Comparison of ENCODE assay signal across 8 mouse cellular contexts in the genomic region with DNA sequence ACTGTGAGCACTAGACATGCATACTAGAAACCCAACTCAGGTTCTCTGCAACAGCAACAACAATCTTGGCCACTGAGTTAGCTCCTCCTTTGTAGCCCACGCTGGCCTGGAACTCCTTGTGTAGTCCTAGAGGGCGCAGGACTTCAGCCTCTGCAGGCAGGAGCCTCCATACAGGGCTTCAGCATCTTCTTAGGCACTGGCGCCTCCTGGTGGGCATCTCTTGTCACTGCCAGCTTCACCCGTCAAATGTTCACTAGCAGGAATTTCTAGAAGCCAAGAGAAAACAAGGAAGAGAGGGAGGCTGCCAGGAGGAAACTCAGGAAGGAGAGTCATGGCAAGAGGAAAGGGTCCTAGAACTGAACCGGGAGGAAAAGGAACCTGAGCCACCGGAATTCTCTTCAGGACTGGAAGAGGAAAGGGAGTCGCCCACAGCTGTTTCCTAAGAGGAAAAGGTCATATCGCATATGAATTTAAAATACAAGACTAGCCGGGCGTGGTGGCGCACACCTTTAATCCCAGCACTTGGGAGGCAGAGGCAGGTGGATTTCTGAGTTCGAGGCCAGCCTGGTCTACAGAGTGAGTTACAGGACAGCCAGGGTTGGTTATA. TPM values are rescaled to one million over a fixed set of nuclear protein-coding genes. Genes with fewer than 3 reads are reported as not detected.
DNase-seq lines count a peak whose midpoint lies in the region; ATAC-seq and TF ChIP-seq lines count a peak whose summit lies in the region.

No protein-coding gene starts in this region.

- H3K4me2 ChIP-seq in hindbrain, postnatal 0 days (ENCODE audit: low read depth, low read length), result no peak overlapping the region

- 43% methylated on average over 12 of the region's 12 CpGs for WGBS in hindbrain, postnatal 0 days

- TF ChIP-seq CTCF in Patski (IDR thresholded peaks at IDR 0.05), result peak; percentile 99
- peak; percentile 98 for TF ChIP-seq CTCF in hindbrain, postnatal 0 days (IDR thresholded peaks at IDR 0.05; ENCODE audit: low read depth)

- DNase-seq in Patski (ENCODE audit: low read depth, low spot score), result peak; percentile 49
- peak; percentile 88 to 92 for DNase-seq in cerebellum, adult 18-20 months
- peak; percentile 90 for DNase-seq in forelimb bud, embryonic 11.5 days (ENCODE audit: low read depth, low spot score)
- peak; percentile 91 for DNase-seq in hindbrain, postnatal 0 days (ENCODE audit: low spot score)
- peak; percentile 67 for DNase-seq in left cerebral cortex, adult 11 months (ENCODE audit: low spot score)
- DNase-seq in right cerebral cortex, postnatal 10 days (ENCODE audit: low spot score in 2 of 2), result peak; percentile 86 to 91
- DNase-seq in urinary bladder, postnatal 10 days (ENCODE audit: low spot score), result peak; percentile 59

- no peak overlapping the region for H3K27ac ChIP-seq in hindbrain, postnatal 0 days

- no peaks in the 10 kb centered on the region for H3K27me3 ChIP-seq in Patski
- no peaks in the 10 kb centered on the region for H3K27me3 ChIP-seq in hindbrain, postnatal 0 days (ENCODE audit: insufficient read depth, low read length)

- POLR2A ChIA-PET in Patski (lab: Charles Lee), result interaction anchor here (0.6 to 1.1 kb wide), 2 partner anchors 11 to 19 kb away, joined by 3 to 4 read pairs; a partner anchor contains a TSS

- H3K36me3 ChIP-seq in hindbrain, postnatal 0 days (ENCODE audit: insufficient read depth, low read length), result no peaks in the 10 kb centered on the region

- in situ Hi-C loops in Patski (cut with MboI; ENCODE audit: low pct_unique_long_range_greater_than_20kb), result loop anchor here (5.0 kb wide), 1 partner anchor 202 kb away; no protein-coding TSS in a partner anchor

- no peaks in the 10 kb centered on the region for H3K4me1 ChIP-seq in hindbrain, postnatal 0 days (ENCODE audit: insufficient read depth, low read length)

- H3K4me3 ChIP-seq in hindbrain, postnatal 0 days (ENCODE audit: low read length), result no peak overlapping the region

- CTCF ChIA-PET in Patski (lab: Charles Lee), result interaction anchor here (0.6 to 2.5 kb wide), 25 partner anchors 10 to 210 kb away, joined by 3 to 24 read pairs (median 4); a partner anchor contains a TSS

- H3K9me3 ChIP-seq in hindbrain, postnatal 0 days (ENCODE audit: low read length), result no peaks in the 10 kb centered on the region

- peak; percentile 74 for ATAC-seq in Patski
- ATAC-seq in hindbrain, postnatal 0 days, result peak; percentile 85
- peak; percentile 94 for ATAC-seq in megakaryocyte, adult 5-6 weeks (ENCODE audit: poor library complexity, severe bottlenecking)

- no peak overlapping the region for H3K9ac ChIP-seq in hindbrain, postnatal 0 days (replicated peaks; ENCODE audit: low read length)

RNA-seq across cellular contexts. Expression of a gene that starts 11.4 kb away (rescaled TPM):
- polyA plus RNA-seq in Patski (2021), result 15.6 TPM
- total RNA-seq in hindbrain, postnatal 0 days (2014; rRNA removed), result 10.6 and 13.1 TPM in 2 replicates
- polyA plus RNA-seq in hindbrain, postnatal 0 days (2015; fragmentation: Nextera tagmentation; extraction: Ambion mirVana), result 4.7 TPM in 2 replicates
- total RNA-seq in megakaryocyte, adult 5-6 weeks (2015), result 1.2 and 1.7 TPM in 2 replicates
- total RNA-seq in megakaryocyte, adult 5-6 weeks (2017), result 6.6 and 6.8 TPM in 2 replicates

RNA-seq across cellular contexts. Expression of a gene that starts 16.4 kb away (rescaled TPM):
- polyA plus RNA-seq in Patski (2021), result 18.4 TPM
- total RNA-seq in hindbrain, postnatal 0 days (2014; rRNA removed), result 17.5 and 19.1 TPM in 2 replicates
- polyA plus RNA-seq in hindbrain, postnatal 0 days (2015; fragmentation: Nextera tagmentation; extraction: Ambion mirVana), result 15.0 and 16.5 TPM in 2 replicates
- 12.8 and 15.6 TPM in 2 replicates for total RNA-seq in megakaryocyte, adult 5-6 weeks (2015)
- total RNA-seq in megakaryocyte, adult 5-6 weeks (2017), result 6.6 and 8.5 TPM in 2 replicates

RNA-seq across cellular contexts. Expression of a gene that starts 30.0 kb away (rescaled TPM):
- polyA plus RNA-seq in Patski (2021), result 33.2 TPM
- total RNA-seq in hindbrain, postnatal 0 days (2014; rRNA removed), result 9.3 and 25.0 TPM in 2 replicates
- polyA plus RNA-seq in hindbrain, postnatal 0 days (2015; fragmentation: Nextera tagmentation; extraction: Ambion mirVana), result 7.9 and 9.0 TPM in 2 replicates
- total RNA-seq in megakaryocyte, adult 5-6 weeks (2015), result 14.1 and 30.8 TPM in 2 replicates
- 8.6 and 11.5 TPM in 2 replicates for total RNA-seq in megakaryocyte, adult 5-6 weeks (2017)

RNA-seq across cellular contexts. Expression of a gene that starts 30.3 kb away (rescaled TPM):
- polyA plus RNA-seq in Patski (2021), result 169 TPM
- 139 and 140 TPM in 2 replicates for total RNA-seq in hindbrain, postnatal 0 days (2014; rRNA removed)
- 76.8 and 83.0 TPM in 2 replicates for polyA plus RNA-seq in hindbrain, postnatal 0 days (2015; fragmentation: Nextera tagmentation; extraction: Ambion mirVana)
- total RNA-seq in megakaryocyte, adult 5-6 weeks (2015), result 48.8 and 54.5 TPM in 2 replicates
- 60.2 and 60.8 TPM in 2 replicates for total RNA-seq in megakaryocyte, adult 5-6 weeks (2017)
